Mouse (Mus musculus) lung, postnatal 14 days (tissue): Measurements from ENCODE around the gene Maz.

ENCODE experiments used
- DNase-seq: peaks from one replicate; pipeline ENCODE4 v3.0.0; 2021

Gene Maz

GRCm38 (mm10) chr7:127004122-127004875 is 22.5 kb downstream of the Maz start:
- DNase-seq, result no peak

GRCm38 (mm10) chr7:127003620-127004019 is 23.2 kb downstream of the Maz start:
- DNase-seq, result no peak

GRCm38 (mm10) chr7:126999568-126999967 is 27.3 kb downstream of the Maz start:
- no peak for DNase-seq

- DNase-seq, result no peak
These were observed 30.4 kb downstream of the Maz start for GRCm38 (mm10) chr7:126996449-126996848.

GRCm38 (mm10) chr7:126988816-126989215 is 38.0 kb downstream of the Maz start:
- no peak for DNase-seq

- DNase-seq, result peak; percentile 49
These were observed 40.5 kb downstream of the Maz start for GRCm38 (mm10) chr7:126986319-126986718.

- peak; percentile 32 for DNase-seq
These were observed 42.0 kb downstream of the Maz start for GRCm38 (mm10) chr7:126984667-126985444.

- no peak for DNase-seq
These were observed 43.7 kb downstream of the Maz start for GRCm38 (mm10) chr7:126983113-126983512.

GRCm38 (mm10) chr7:126982054-126982453 is 44.8 kb downstream of the Maz start:
- no peak for DNase-seq

GRCm38 (mm10) chr7:126981601-126982000 is 45.2 kb downstream of the Maz start:
- no peak for DNase-seq

- no peak for DNase-seq
These were observed 48.0 kb downstream of the Maz start for GRCm38 (mm10) chr7:126978841-126979240.

- peak; percentile 9 for DNase-seq
These were observed 49.9 kb downstream of the Maz start for GRCm38 (mm10) chr7:126976878-126977459.

- DNase-seq, result peak; percentile 99
These were observed 50.6 kb downstream of the Maz start, which contains the start of gene Cdiptos for GRCm38 (mm10) chr7:126975950-126976866. Gene Cdiptos, minus strand, starts transcription at chr7:126976098.

- DNase-seq, result no peak
These were observed 51.1 kb downstream of the Maz start, which contains the start of gene Cdipt for GRCm38 (mm10) chr7:126975893-126975949. Gene Cdipt, plus strand, starts transcription at chr7:126975914.

GRCm38 (mm10) chr7:126975493-126975892 is 51.3 kb downstream of the Maz start:
- peak; percentile 7 for DNase-seq
